Mouse (Mus musculus) fibroblast of lung, adult 2 months (primary cell): ENCODE data around the gene Stxbp4.

Experiments
- DNase-seq: peaks from one replicate; pipeline ENCODE4 v3.0.0-alpha.2; 2011; ENCODE audit warnings: low read depth

Gene Stxbp4

GRCm38 (mm10) chr11:90650231-90650885, 12.5 kb upstream of the Stxbp4 start:
- DNase-seq: no peak

GRCm38 (mm10) chr11:90649777-90650176, 11.9 kb upstream of the Stxbp4 start:
- no peak for DNase-seq

- no peak for DNase-seq
Measured at GRCm38 (mm10) chr11:90638312-90638830, 487 bp upstream of the Stxbp4 start.

DNA sequence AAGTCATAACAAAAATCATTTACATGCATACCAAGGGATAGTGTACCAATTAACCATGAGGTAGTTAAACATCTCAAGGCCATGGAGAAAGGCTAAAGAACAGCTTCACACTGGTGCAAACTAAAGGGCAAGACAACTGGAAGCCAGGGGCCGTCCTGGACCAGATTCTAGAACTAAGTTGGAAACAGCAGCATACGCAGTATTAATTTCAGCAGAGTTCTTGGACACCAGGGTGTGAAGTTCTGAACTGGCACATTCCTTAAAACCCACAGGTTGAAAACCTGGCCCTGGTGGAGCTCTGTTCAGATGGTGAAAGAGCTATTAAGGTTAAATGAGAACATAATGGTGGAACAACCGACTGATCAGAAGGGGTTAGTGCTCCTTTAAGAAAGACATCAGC, 3.2 kb downstream of the Stxbp4 start:
- no peak for DNase-seq

DNA sequence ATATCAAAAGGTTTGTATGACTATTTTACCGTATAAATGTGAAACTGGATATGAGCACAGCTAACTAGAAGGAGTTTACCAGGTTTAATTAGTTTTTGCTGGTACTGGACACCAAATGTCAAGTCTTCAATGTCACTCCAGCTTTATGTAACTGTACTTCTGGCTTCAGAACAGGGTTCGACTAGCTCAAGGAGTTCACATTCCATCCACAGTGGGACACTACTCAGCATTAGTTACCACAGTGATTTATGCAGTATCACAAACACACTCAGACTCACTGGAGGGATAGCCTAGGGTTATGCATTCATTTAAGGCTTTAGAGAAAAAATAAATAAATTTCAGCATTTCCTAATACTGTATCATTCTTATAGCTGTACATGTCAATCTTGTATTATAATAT, 5.4 kb downstream of the Stxbp4 start:
- no peak for DNase-seq

DNA sequence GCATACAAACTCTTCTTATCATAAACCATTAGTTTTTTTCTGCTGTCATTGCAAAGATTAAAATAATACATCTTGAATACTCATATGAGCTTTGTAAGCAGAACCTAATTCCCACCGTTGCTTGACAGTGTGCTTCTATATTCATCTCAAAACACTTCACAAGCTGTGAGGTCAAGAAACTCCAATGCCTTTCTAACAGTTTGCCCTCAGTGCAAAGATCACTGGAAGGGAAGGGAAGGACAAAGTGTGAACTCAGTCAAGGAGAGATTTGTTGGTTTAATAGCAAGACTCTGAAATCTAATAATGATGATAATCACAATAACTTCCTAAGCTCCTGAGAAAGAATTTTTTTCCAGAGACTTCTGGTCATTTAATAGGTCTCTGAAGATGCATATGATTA, 10.1 kb downstream of the Stxbp4 start:
- DNase-seq: no peak

- no peak for DNase-seq
Measured at GRCm38 (mm10) chr11:90625174-90625573, 12.7 kb downstream of the Stxbp4 start.

GRCm38 (mm10) chr11:90623477-90623876, 14.4 kb downstream of the Stxbp4 start:
- no peak for DNase-seq

DNA sequence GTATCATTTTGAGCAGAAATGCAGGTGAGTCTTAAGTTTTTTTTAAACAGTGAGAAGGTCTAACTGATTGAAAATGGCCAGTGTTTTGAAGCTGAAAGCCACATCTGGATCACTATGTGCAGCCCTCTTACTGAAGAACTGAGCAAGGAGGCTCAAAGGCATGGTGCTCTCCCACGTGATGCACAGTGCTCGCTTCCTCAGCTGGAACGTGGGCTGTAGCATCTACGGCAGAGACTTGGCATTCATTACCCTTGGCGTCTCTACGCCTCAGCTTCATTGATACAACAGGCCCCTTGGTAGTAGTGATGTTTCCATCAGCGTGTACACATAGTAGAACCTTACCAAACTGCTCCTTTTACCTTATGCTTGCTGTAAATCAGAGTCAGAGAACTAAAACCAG, 15.4 kb downstream of the Stxbp4 start:
- no peak for DNase-seq

GRCm38 (mm10) chr11:90622044-90622443, 15.8 kb downstream of the Stxbp4 start:
- no peak for DNase-seq

- DNase-seq: no peak
Measured at GRCm38 (mm10) chr11:90616431-90616830, 21.5 kb downstream of the Stxbp4 start.

DNA sequence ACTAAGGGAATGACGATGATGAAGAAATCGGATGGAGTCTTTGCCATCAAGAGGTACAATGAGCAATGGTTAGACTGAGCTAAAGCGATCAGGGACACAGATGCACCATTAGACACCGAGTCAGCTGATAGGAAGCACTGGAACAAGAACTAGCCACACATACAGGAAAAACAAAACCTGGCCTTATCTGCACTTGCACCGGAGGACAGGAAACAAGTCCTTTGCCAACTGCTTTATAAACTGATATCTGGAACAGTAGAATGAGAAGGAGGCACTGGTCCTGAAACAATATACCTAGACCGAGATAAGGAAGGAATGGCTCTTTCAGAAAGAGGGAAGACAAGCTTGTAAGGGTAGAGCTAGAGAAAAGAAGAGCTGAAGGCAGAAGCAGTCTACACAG, 23.1 kb downstream of the Stxbp4 start:
- DNase-seq: no peak

DNA sequence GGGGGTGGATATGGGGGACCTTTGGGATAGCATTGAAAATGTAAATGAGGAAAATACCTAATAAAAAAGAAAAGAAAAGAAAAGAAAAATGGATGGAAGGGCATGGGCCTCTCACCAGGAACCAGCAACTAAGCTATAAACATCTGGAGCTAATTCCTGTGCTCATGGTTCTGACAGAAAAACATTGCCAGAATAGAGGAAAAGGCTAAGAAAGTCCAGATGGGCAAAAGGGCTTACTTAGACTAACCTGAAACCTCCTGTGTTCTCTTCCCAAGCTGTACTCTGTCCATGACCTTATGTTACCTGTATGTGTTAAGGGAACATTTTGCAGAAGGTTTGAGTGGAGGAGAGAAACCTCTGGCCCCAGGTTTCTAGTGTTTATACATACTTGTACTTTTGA, 25.8 kb downstream of the Stxbp4 start:
- DNase-seq: no peak

- DNase-seq: no peak
Measured at GRCm38 (mm10) chr11:90603066-90603465, 34.8 kb downstream of the Stxbp4 start.

DNA sequence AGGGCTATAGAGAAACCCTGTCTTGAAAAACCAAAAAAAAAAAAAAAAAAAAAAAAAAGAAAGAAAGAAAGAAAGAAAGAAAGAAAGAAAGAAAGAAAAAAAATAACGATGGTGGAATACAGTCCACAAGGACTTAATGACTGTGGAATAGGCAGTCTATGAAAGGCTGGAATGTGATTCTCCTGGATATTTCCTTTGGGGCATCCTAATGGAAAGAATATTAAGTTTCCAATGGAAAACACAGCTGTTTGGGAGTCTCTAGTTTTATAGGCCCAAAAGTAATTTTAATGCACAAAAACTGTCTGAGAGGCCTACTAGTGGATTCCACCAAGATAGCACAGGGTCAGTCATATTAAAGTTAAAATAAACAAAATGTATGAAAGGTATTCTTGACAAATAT, 42.1 kb downstream of the Stxbp4 start:
- no peak for DNase-seq

- no peak for DNase-seq
Measured at GRCm38 (mm10) chr11:90590996-90591395, 46.9 kb downstream of the Stxbp4 start.

GRCm38 (mm10) chr11:90586203-90586602, 51.7 kb downstream of the Stxbp4 start:
- no peak for DNase-seq

GRCm38 (mm10) chr11:90585754-90586153, 52.1 kb downstream of the Stxbp4 start:
- DNase-seq: no peak

DNA sequence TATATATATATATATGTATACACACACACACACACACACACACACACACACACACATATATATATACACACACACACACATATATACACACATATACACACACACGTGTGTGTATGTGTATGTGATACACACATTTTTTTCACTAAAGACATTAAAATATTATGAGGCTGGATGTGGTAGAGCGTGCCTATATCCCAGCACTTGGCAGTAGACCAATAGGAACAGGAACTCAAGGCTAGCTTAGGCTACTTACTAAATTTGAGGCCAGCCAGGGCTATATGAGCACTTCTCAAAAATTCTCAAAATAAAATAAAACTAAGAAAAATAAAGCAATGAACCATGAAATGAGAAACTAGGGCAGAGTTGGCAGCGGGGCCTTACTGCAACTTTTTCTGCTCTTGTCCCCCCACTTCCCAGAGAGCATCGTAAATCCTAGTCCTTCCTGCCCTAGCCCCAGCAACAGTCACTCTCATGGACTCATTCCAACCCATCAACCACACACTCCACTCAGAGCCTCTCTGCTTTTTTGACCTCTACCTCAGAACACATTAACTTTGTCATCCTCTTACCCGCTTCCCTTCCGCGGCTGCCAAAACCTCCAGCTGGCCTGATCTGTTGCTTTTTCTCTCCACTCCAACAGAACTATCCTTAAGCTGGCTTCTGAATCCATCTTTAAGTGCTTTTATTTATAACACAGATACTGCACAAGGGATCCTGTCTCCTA, 60.7 kb downstream of the Stxbp4 start:
- no peak for DNase-seq

DNA sequence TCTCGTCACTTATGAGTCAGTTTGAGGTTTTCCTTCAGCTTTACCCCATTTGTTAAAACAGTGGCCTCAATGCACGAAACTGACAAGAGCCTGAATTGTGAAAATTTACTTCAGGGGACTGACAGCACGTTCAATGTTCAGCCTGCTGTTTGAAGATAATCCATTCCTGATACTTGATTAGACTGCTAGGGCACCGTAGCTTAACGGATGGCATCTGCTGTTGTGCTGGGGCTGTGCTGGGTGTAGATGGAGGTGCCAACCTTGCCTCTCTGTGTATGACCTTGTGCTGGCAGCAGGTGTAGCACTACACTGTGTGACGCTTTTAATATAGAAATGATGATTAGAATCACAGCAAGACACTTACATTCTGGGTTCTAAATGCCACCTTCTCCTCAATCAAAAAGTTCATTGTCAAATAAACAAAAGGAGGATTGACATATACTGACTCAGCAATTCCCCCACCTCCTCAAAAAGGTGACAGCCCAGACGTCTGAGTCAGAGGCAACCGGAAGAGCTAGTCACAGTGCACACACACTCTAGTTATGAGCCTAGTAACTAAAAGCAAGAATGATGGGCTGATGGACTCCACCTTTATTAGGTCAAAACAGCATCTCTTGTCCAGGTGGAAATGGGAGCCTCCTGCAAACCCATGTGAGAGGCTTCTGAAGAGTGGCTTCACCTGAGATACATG, 61.5 kb downstream of the Stxbp4 start:
- DNase-seq: no peak

DNA sequence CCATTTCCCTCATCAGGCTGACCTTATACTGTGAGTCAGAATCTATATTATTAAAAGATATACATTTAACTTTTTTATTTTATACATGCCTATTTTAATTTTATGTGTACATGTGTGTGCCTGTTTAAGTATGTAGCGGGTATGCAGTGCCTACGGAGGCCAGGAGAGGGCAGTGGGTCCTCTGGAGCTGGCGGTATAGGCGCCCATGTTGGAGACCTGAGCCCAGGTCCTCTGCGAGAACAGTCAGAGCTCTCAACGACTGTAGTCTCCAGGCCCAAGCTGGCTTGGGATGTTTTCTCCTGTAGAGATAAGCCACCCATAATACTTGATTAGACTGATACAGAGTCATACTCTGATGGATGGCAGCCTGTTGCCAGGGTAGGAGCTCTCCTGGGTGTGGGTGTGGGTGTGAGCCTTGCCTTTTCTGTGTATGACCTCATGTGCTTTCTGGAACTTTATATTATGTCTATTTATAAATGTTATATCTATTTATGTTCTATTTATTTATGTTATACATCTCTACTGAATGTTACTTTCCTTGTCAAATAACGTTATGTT, 62.3 kb downstream of the Stxbp4 start:
- DNase-seq: no peak

- DNase-seq: no peak
Measured at GRCm38 (mm10) chr11:90570646-90571259, 67.1 kb downstream of the Stxbp4 start.
